Mouse (Mus musculus) G1E (cell line): ENCODE measurements around the gene Ehbp1.

Experiments used
- CTCF ChIP-seq: IDR thresholded peaks from 2 replicates; pipeline ENCODE4 v1.5.1; 2012; ENCODE audit warnings: low read depth, low read length, inconsistent platforms, mixed read lengths
- GATA1 ChIP-seq: IDR thresholded peaks from 2 replicates; pipeline ENCODE4 v1.6.1; 2012; ENCODE audit warnings: borderline replicate concordance, low read length, inconsistent platforms, mixed read lengths
- TAL1 ChIP-seq: conservative IDR thresholded peaks from 2 replicates; pipeline ENCODE4 v1.6.1; 2012; ENCODE audit warnings: low read depth, low read length, inconsistent platforms, mixed read lengths

- TF ChIP-seq CTCF (no peak), TAL1 (no peak), GATA1 (no peak)
Measured at GRCm38 (mm10) chr11:22007781-22008110, 334.3 kb downstream of the Ehbp1 start.
